Mouse (Mus musculus) liver, embryonic 16.5 days (tissue): ENCODE results near the gene Obscn. TPM values are rescaled to one million over a fixed set of nuclear protein-coding genes. Genes with fewer than 3 reads are reported as not detected.

Experiments
- ATAC-seq: fragments of 200-750 bp; cut with Nextera tagmentation; 2 replicates; pipeline ENCODE4 v1.8.0; 2017; ENCODE audit warnings: low read depth, mild to moderate bottlenecking, moderate number of reproducible peaks, moderate library complexity
- H3K27ac ChIP-seq: fragments of 300-500 bp; sonication (generic); 2 replicates; pipeline ENCODE4 v1.5.1; 2014; ENCODE audit warnings: mild to moderate bottlenecking, low read length
- H3K27me3 ChIP-seq: fragments of 300-500 bp; sonication (generic); 2 replicates; pipeline ENCODE4 v1.6.1; 2014; ENCODE audit warnings: low read depth, low read length, mixed read lengths; ENCODE audit not compliant: control insufficient read depth, insufficient read depth
- H3K36me3 ChIP-seq: fragments of 300-500 bp; sonication (generic); 2 replicates; pipeline ENCODE4 v1.6.1; 2014; ENCODE audit warnings: mild to moderate bottlenecking; ENCODE audit not compliant: control insufficient read depth, insufficient read depth
- H3K4me1 ChIP-seq: fragments of 300-500 bp; sonication (generic); 2 replicates; pipeline ENCODE4 v1.6.1; 2014; ENCODE audit warnings: low read depth, low read length, mixed read lengths; ENCODE audit not compliant: control insufficient read depth
- H3K4me2 ChIP-seq: fragments of 300-500 bp; sonication (generic); 2 replicates; pipeline ENCODE4 v1.6.1; 2014; ENCODE audit warnings: low read depth, low read length, mixed read lengths
- H3K4me3 ChIP-seq: fragments of 300-500 bp; sonication (generic); 2 replicates; pipeline ENCODE4 v1.5.1; 2014; ENCODE audit warnings: low read depth, mild to moderate bottlenecking, low read length
- H3K9ac ChIP-seq: fragments of 300-500 bp; sonication (generic); 2 replicates; pipeline ENCODE4 v1.6.1; 2014; ENCODE audit warnings: low read depth, low read length
- H3K9me3 ChIP-seq: fragments of 300-500 bp; sonication (generic); replicated peaks from 2 replicates; pipeline ENCODE4 v1.6.1; 2016; ENCODE audit warnings: low read length; ENCODE audit not compliant: control insufficient read depth
- WGBS: fragments of 180-500 bp; shearing (Covaris S2); extraction: QIAGEN DNeasy Blood & Tissue Kit; methylation state at CpG from one replicate; pipeline ENCODE4 v1.1.7; 2014; ENCODE audit not compliant: insufficient replicate concordance; 5-methylcytosine and 5-hydroxymethylcytosine counted together
- microRNA-seq: library from miRNA; unstranded; fragments of <30 nt; microRNA quantifications from one replicate; pipeline ENCODE4, GENCODE M21; 2016
- polyA plus RNA-seq: library from polyadenylated mRNA; unstranded; fragments of >200 nt; fragmentation: Nextera tagmentation; extraction: Ambion mirVana; gene quantifications from 2 replicates; pipeline ENCODE4 v1.2.1, GENCODE M21; 2015

Obscn gene
- polyA plus RNA-seq, 1 experiment from 2014 or later: 0.34 TPM

DNA sequence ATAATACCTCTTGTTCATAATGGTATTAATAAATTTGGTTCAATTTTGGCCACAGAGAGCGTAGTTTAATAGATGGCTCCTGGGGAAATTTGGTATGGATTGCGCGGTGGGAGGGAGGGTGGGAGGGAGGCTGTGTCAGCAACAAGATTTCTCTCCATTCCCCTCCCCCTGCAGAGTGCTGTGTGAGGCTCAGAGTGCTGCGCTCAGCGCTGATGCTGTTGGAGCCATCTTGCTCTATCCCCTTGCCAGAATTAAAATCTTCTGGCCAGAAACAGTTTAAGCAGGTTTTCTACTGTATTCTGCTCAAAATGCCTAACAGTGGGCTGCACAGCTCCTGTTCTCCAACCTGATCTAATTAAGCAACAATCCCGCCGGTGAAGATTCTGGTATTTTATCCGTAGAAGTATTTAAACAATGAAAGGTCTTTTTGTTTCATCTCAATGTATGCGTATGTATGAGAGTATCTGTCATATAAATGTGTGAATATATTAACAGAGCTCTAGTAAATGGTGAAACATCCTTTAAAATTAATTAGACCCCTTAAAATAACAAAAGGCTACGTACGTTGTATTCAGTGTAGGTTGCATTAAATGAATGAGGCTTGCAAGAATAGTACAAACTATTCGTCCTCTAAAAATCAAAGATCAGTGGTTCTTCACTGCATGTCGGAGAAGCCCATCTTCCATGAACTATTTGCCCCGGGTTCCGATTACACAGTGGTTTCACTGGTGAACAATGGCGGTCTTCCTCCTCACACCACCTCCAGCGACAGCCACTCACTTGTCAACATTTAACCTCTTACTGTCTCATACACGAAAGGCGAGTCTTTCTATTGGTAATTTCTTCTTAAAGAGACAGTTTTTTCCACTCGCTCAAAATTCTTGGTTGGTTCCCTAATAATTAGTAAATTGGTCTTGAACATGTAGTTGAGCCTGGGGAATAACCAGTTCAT lies 186.4 kb downstream of the Obscn start:
- ATAC-seq: no peak
- Histone ChIP-seq H3K4me1 (peaks cover 27% of the 10 kb centered on the region), H3K9ac (peak overlapping the region; percentile 60), H3K36me3 (no peaks in the 10 kb centered on the region), H3K27me3 (peaks cover 43% of the 10 kb centered on the region), H3K4me2 (peak overlapping the region; percentile 70), H3K4me3 (peak overlapping the region; percentile 59), H3K27ac (peak overlapping the region; percentile 64), H3K9me3 (no peaks in the 10 kb centered on the region)
- WGBS: 25% methylated on average over 20 of the region's 20 CpGs

DNA sequence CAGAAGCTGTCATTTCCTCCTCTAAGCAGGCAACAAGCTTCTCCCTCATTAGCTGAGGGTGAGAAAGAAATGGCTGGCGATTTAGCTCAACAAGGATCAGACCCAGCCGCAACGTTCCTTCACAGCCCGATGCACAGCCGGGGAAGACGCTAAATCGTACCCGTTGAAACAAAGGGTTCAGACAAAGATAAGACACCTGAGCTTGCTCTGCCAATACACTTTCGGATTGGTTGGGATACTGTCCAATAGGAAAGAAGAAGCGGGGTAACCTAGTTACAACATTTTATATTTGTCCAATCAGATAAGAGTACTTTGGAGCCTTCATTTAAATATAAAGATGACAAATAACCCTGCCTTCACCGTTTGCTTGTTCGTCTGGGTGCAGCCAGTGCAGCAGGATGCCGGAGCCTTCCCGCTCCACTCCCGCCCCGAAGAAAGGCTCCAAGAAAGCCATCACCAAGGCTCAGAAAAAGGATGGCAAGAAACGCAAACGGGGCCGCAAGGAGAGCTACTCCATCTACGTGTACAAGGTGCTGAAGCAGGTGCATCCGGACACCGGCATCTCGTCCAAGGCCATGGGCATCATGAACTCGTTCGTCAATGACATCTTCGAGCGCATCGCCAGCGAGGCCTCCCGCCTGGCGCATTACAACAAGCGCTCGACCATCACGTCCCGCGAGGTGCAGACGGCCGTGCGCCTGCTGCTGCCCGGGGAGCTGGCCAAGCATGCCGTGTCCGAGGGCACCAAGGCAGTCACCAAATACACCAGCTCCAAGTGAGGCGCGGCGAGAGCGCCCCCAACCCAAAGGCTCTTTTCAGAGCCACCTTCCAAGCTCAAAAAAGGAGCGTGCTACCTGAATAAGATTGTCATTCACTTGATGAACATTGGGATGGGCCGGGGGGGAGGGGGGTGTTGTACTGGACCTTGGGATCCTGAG lies 187.4 kb downstream of the Obscn start, which contains the start of gene Hist3h2ba:
Hist3h2ba (plus strand) TSS at position 379 of the 938 bp plus-strand sequence.
- H3K4me1 ChIP-seq: peaks cover 27% of the 10 kb centered on the region
- peak within 1 kb of the TSS; percentile 70 for H3K4me2 ChIP-seq
- peak within 1 kb of the TSS; percentile 64 for H3K27ac ChIP-seq
- H3K4me3 ChIP-seq: peak within 1 kb of the TSS; percentile 59
- H3K27me3 ChIP-seq: peaks cover 47% of the 10 kb centered on the region
- no peaks in the 10 kb centered on the region for H3K36me3 ChIP-seq
- H3K9me3 ChIP-seq: no peaks in the 10 kb centered on the region
- under 1% methylated on average over 46 of the region's 48 CpGs for WGBS
- peak; percentile 83 for ATAC-seq
- H3K9ac ChIP-seq: peak within 1 kb of the TSS; percentile 60

DNA sequence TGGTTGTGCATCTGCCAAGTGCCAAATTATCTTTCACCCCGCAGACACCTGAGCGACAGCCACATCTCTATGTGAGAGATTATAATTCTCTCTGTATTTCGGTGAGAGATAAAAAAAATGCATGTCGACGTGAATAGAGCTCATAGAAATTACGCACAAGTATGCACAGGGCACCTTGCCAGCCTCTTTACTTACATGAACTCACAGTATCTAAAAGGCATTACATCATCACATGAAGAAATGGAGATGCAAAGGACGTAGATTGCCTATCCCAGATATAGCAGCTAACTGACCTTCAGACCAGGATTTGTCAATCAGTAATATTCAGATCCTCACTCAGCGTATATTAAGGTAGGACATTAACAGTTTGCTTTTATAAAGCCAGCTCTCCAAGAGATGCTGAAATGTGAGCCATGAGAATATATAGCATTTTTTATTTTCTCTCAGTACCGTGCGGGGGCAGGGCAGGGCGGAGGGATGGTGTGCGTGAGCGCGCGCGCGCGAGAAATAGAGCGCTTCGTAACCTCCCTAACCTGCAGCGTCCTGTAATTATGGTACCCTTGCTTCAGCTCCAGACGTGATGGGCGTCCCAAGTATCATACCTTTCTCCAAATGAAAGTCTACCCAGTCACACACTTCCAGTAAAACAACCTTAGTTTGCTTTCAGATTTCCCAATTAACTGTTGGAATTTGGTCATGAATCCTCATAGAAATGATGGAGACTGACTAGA lies 188.2 kb downstream of the Obscn start:
- H3K9ac ChIP-seq: peak overlapping the region; percentile 46
- peak; percentile 45; the same call in 1 of the 2 replicates for ATAC-seq
- peak overlapping the region; percentile 59 for H3K4me3 ChIP-seq
- H3K4me2 ChIP-seq: peak overlapping the region; percentile 70
- no peaks in the 10 kb centered on the region for H3K36me3 ChIP-seq
- H3K27ac ChIP-seq: peak overlapping the region; percentile 49
- H3K9me3 ChIP-seq: no peaks in the 10 kb centered on the region
- peaks cover 18% of the 10 kb centered on the region for H3K4me1 ChIP-seq
- peaks cover 49% of the 10 kb centered on the region for H3K27me3 ChIP-seq
- 16% methylated on average over 23 of the region's 23 CpGs for WGBS

DNA sequence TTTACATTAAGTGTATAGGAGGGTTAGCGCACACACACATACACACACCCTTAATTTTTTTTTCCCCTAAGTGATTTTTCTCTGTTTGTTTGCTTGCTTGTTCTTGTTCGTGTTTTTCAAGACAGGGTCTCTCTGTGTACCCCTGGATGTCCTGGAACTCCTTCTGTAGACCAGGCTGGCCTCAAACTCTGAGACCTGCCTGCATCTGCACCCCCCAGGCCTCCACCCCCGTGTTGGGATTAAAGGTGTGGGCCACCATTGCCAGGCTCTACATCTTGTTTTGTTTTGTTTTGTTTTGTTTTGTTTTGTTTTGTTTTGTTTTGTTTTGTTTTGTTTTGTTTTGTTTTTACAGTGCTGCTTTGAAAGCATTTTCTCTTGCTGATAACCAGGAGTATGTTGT lies 188.9 kb downstream of the Obscn start:
- Histone ChIP-seq H3K27ac (no peak overlapping the region), H3K4me2 (no peak overlapping the region), H3K9me3 (no peaks in the 10 kb centered on the region), H3K36me3 (no peaks in the 10 kb centered on the region), H3K27me3 (peaks cover 49% of the 10 kb centered on the region), H3K9ac (no peak overlapping the region), H3K4me3 (no peak overlapping the region), H3K4me1 (peaks cover 16% of the 10 kb centered on the region)
- ATAC-seq: no peak
- 57% methylated on average over 3 of the region's 3 CpGs for WGBS

Small RNAs within 50 kb of the gene (microRNA-seq; reads per million reads assigned to microRNA genes)
- not detected for gene Gm44313

Other genes starting within 250 kb of the Obscn start
- gene Zfp39, start 232.2 kb downstream of the Obscn start, polyA plus RNA-seq: 4.2 and 5.6 TPM in 2 replicates
- gene Btnl10, start 218.5 kb downstream of the Obscn start, polyA plus RNA-seq: 14.1 and 14.3 TPM in 2 replicates
- 74.5 and 81.7 TPM in 2 replicates for gene Rnf187, start 197.5 kb downstream of the Obscn start, polyA plus RNA-seq
- gene Hist3h2ba, start 187.5 kb downstream of the Obscn start, polyA plus RNA-seq: 17.9 and 22.4 TPM in 2 replicates
- 21.2 and 24.4 TPM in 2 replicates for gene Hist3h2a, start 181.7 kb downstream of the Obscn start, polyA plus RNA-seq
- gene Trim17, start 181.7 kb downstream of the Obscn start, polyA plus RNA-seq: 0.15 and 0.19 TPM in 2 replicates
- gene Trim11, start 158.3 kb downstream of the Obscn start, polyA plus RNA-seq: 8.2 and 8.7 TPM in 2 replicates
- 12.8 and 13.3 TPM in 2 replicates for gene Iba57, start 27.3 kb upstream of the Obscn start, polyA plus RNA-seq
- gene Gjc2, start 46.8 kb upstream of the Obscn start, polyA plus RNA-seq: 0.08 and 0.20 TPM in 2 replicates
- gene Guk1, start 55.8 kb upstream of the Obscn start, polyA plus RNA-seq: 55.0 TPM in 2 replicates
- 43.1 and 44.3 TPM in 2 replicates for gene Mrpl55, start 66.1 kb upstream of the Obscn start, polyA plus RNA-seq
- 14.6 and 15.1 TPM in 2 replicates for gene 2310033P09Rik, start 71.9 kb upstream of the Obscn start, polyA plus RNA-seq
- gene Arf1, start 91.9 kb upstream of the Obscn start, polyA plus RNA-seq: 251 and 257 TPM in 2 replicates
- not detected in 2 replicates for gene Wnt3a, start 154.3 kb upstream of the Obscn start, polyA plus RNA-seq
- gene Wnt9a, start 170.5 kb upstream of the Obscn start, polyA plus RNA-seq: 0.22 and 0.32 TPM in 2 replicates
- gene Prss38, start 239.3 kb upstream of the Obscn start, polyA plus RNA-seq: not detected in 2 replicates